Mouse (Mus musculus) brown adipose tissue, adult 24 weeks (tissue): Measurements from ENCODE around the gene Hdgfl2. TPM values are rescaled to one million over a fixed set of nuclear protein-coding genes. Genes with fewer than 3 reads are reported as not detected.
A peak's percentile ranks its signal among the peaks of the same experiment; 100 is the strongest.

ENCODE experiments used
- H3K27ac ChIP-seq: fragments of 200-500 bp; replicated peaks from 2 replicates; pipeline ENCODE4 v1.5.1; 2012; ENCODE audit warnings: low read depth, mild to moderate bottlenecking, low read length
- H3K4me1 ChIP-seq: fragments of 200-500 bp; 2 replicates; pipeline ENCODE4 v1.6.1; 2012; ENCODE audit warnings: low read length, mixed read lengths; ENCODE audit not compliant: control insufficient read depth, insufficient read depth, insufficient read length
- H3K4me3 ChIP-seq: fragments of 200-500 bp; 2 replicates; pipeline ENCODE4 v1.5.1; 2012; ENCODE audit warnings: low read depth, mild to moderate bottlenecking, low read length, moderate library complexity; ENCODE audit not compliant: insufficient read depth
- polyA plus RNA-seq: library from polyadenylated mRNA; stranded (reverse); fragments of >200 nt; gene quantifications from 2 replicates; pipeline ENCODE4 v1.2.4, GENCODE M21; 2012; ENCODE audit not compliant: missing spikeins, insufficient read depth, insufficient read length

The Hdgfl2 gene
- polyA plus RNA-seq, 1 experiment, result 17.6 TPM

DNA sequence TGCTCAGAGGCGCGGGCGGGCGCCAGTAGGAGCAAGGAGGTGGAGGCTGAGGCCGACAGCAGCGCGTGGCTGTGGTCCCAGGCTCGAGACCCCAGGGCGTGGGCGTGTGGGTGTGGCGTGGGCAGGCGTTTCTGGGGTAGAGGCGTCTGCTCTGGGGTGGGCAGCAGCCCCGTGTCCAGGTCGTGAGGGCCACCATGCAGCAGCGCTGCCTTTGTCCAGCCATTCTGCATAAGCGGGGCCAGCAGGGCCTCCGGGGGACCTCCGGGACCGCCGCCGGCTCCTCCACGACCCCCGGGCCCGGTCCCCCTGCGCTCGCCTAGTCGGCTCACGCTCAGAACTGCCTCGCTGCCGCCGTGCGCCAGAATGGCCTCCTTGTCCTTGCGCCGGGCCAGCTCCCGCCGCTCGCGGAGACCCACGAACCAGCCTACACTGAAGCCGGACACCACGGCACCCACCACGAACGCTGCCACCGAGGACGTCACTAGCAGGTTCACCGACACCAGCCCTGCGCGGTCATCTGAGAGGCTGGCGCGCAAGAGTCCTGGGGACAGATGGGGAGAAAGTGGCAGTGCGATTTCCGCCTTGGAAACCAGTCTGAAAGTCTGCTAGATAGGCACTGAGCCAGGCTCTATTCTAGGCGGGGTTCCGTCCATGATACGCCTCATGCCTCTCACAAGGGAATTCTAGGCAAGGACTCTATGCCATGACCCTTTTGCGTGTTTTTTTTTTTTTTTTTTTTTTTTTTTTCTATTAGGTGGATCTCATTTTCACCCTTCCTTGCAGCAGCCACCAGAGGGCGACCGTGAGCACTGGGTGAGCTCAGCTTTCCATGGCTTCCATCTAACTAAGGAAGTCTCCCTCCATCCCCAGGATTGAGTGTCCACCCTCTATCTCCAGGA is 45.2 kb downstream of the Hdgfl2 start:
- H3K4me1 ChIP-seq, result peaks cover 6% of the 10 kb centered on the region; the same call in 1 of the 2 replicates
- H3K4me3 ChIP-seq, result peak overlapping the region; percentile 64
- peak overlapping the region; percentile 69 for H3K27ac ChIP-seq

DNA sequence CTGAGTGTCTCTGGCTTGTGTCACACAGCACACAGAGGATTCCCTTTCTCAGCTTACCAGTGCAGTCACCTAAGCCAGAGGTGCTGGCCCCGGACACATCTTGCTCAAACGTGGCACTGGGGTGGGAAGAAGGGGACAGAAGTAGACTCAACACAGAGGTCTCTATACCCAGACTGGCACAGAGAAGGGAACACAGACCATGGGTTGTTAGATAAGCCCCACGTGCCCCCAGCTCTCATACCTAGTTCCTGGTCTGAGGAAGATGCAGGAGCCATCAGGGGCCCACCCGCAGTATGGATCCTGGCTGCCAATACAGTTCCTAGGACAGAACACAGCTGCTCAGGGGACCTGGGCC is 45.8 kb downstream of the Hdgfl2 start:
- Histone ChIP-seq H3K27ac (no peak overlapping the region), H3K4me1 (peaks cover 3% of the 10 kb centered on the region; the same call in 1 of the 2 replicates), H3K4me3 (no peak overlapping the region)

DNA sequence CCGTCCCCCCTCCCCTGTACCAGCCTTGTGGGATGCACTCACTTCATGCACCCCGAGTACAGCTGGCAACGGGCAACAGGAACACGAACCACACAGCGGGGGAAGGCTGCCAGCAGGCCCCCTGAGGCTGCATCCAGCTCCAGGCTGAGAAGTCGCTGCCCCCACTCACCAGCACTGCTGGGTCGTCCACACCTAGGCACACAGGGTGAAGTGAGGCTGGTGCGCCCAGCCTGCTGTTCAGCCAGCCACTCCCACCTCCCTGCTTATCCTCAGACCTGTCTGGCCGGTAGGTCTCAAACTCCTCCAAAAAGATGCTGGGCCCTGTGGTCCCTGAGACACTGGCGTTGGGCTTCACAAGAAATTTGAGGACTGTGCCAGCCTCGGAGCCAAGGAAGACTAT is 46.7 kb downstream of the Hdgfl2 start:
- Histone ChIP-seq H3K4me1 (peaks cover 3% of the 10 kb centered on the region; the same call in 1 of the 2 replicates), H3K27ac (no peak overlapping the region)

DNA sequence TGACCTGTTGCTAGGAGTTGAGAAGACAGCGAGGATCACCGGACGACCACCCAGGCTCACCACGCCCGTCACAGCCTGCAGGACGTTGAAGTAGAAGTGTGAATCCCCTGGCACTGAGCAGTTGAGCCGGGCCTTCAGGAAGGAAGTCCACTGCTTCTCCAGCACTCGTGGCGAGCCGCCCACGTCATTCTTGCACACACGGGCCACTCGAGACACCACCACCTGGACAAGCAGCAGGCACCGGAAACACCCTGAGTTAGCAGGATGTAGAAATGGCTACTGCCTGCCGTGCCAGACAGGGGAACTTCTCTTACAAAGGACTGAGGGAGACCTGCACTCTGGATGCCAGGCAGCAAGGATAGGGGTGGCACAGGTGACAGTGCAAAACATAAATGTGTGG is 48.8 kb downstream of the Hdgfl2 start:
- Histone ChIP-seq H3K4me3 (no peak overlapping the region), H3K27ac (no peak overlapping the region)

More for the DNA sequence above, 46.7 kb downstream of the Hdgfl2 start:
- H3K4me3 ChIP-seq, result no peak overlapping the region

DNA sequence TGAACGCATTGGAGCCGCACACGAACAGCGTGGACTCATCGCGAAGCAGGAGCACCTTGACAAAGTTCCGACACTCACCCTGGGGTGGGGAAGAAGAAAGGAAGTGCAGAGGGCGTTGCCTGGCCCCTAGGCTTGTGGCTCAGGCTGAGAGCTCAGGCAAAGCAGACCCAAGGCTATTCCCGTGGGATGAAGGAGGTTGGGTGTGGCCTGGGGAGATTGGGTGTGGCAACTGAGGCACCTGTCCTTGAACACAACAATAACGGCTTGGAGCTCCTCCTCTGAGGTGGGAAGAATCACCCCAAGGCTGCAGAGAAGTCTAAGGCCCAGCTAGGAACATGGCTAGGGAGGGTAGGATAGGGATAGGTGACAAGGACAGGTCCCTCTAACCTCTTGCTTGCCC is 51.7 kb downstream of the Hdgfl2 start:
- H3K27ac ChIP-seq, result no peak overlapping the region
- H3K4me1 ChIP-seq, result peaks cover 4% of the 10 kb centered on the region
- H3K4me3 ChIP-seq, result no peak overlapping the region

More for the DNA sequence above, 48.8 kb downstream of the Hdgfl2 start:
- peaks cover under 1% of the 10 kb centered on the region; the same call in 1 of the 2 replicates for H3K4me1 ChIP-seq

DNA sequence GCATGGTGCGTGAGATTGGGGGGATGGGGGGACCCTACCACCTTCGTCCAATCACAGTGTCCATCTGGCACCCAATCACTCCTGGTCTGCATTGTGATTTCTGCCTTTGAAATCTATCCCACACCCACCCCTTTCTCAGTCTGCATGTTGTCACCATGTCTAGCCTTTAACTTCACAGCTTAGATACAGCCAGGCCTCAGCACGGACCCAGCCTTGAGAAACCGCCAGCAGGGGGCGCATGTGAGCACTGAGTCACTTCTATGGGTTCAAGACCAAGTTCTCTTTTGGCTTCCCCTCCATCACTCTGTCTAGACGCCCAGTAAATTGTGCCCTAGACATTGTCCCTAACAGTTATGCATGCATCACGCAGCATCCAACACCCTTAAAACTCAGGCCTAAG is 52.4 kb downstream of the Hdgfl2 start:
- H3K4me1 ChIP-seq, result peaks cover 6% of the 10 kb centered on the region
- no peak overlapping the region for H3K4me3 ChIP-seq
- H3K27ac ChIP-seq, result no peak overlapping the region

DNA sequence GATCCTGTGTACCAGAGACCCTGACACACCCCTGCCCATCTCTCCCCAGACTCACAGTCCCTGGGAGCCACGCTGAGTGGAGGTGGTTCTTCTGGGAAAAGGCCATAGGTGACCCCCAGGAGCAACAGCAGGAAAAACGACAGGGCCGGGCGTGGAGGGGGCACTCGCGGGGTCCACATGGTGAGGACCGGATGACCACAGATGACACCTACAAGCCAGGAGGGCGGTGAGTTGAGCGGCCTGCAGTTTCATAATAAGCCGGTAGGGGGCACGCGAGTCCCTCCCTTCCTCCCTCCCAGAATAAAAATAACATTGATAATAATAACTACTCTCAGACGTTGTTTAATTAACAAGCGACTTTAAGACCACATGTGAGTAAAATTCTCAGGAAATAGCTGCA is 53.2 kb downstream of the Hdgfl2 start:
- Histone ChIP-seq H3K4me3 (peak overlapping the region; percentile 38), H3K4me1 (peaks cover 15% of the 10 kb centered on the region), H3K27ac (no peak overlapping the region)

DNA sequence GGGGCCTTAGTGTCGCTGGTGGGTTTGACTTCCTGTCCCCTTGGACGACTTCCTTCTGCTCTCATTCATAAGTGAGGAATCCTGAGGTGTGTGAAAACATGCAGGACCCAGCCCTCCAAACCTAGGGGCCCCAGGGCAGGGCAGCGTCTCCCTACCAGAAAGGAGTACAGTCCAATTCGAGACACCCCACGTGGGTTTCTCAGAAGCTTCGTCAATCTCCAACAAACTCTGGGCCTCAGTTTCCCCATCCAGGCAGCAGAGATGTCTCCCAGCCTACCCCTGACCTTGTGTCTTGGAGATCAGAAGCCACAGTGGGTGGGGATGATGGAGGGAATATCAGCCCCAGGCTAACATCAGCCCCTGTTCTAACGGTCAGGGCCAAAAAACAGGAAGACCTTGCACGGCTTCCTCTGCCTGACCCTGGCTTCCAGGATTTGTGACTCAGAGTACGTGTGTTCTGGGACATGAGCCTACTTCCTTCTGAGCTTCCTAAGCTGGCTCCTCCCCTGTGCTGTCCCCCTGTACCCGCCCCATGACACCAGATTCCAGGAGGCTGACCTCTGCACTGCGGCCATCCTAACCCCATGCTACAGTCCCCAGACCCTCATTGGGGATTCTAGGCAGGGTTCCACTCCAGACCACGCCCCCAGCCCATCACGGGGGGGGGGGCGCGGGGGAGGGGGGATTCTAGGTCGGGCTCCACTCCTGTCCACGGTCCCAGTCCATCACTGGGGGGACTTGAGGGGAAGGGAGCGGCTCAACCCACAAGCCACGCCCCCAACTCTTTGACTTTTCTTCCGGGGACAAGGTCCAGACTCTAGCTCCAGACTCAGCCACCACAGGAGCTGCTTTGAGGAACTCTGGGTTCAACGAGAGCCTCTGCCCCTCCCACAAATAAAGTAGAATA is 54.3 kb downstream of the Hdgfl2 start:
- Histone ChIP-seq H3K4me3 (peak overlapping the region; percentile 57), H3K27ac (peak overlapping the region; percentile 98), H3K4me1 (peaks cover 17% of the 10 kb centered on the region)

DNA sequence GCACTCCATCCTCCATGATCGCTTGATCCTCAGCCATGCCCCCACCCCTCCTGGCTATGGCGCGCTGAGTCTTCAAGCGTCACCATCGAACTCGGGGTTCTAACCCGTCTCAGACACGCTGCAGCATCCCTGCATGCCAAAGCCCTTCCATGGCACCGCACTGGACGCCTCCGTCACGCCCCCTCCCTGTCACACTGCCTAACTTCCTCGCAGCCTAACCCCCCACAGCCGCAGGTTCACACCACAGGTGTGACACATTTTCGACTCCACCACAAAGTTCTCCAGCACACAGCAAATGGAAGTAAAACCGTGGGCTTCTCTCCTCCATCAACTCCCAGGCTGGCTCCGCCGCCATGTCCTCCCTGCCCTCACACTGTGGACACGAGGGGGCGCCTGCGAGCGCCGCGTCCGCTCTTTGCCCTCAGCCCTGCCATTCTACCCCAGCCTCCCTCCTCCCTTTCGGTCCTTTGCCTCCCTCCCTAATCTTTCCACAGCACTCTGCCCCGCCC is 55.1 kb downstream of the Hdgfl2 start:
- peaks cover 17% of the 10 kb centered on the region for H3K4me1 ChIP-seq
- peak overlapping the region; percentile 96 for H3K27ac ChIP-seq
- H3K4me3 ChIP-seq, result peak overlapping the region; percentile 45

DNA sequence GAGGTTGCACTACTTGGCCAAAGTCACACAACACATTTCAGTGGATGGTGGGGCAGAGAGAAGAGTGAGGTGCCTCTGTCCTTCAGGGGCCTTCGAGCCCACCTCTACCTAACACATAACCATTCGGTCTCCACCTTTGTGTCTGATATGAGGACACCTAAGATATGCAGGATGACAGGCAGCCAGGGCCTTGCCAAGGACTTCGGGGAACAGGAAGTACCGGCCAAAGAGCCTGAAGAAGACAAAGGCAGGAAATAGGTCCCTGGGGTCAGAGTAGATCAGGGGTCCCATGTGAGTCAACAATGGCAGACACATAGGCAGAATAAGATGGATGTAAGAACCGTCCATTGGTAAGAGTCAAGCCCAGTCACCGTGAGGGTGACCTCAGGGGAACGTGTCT is 57.1 kb downstream of the Hdgfl2 start:
- Histone ChIP-seq H3K4me3 (no peak overlapping the region), H3K4me1 (peaks cover 17% of the 10 kb centered on the region), H3K27ac (peak overlapping the region; percentile 96)

DNA sequence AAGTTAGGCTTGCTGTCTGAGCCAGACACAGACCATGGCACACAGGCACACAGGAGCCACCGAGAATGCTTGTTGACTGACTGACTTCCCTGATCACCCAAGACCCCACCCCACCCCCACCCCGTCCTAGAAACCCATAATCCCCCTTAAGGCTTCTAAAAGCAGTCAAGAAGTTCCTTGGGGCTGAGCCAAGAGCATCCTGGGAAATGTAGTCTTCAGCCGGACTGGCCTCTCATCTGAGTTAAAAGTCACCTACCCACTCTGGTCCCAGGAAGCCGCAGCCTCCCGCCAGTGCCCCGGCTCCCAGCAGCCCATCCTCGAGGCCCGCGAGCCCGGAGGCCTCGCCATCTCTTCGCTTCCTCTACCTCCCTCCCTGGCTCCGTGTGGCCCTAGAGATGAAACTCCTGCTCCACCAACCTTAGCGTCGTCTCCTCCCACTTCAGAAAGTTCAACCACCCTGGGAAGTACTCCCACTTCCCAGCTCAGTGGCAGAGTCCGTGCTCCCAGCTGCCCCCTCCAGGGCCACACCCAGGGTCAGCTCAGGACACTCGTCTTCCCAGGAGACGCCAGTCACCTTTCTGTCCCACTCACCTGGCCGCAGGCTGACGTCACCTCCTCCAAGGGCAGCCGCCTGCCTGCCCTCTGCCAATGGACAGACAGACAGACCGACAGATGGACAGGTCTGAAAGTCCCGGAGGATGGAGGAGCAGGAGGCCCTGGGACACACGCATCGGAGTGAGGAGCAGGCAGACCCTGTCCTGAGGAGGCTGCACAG is 58.6 kb downstream of the Hdgfl2 start:
- Histone ChIP-seq H3K27ac (peak overlapping the region; percentile 96), H3K4me1 (peaks cover 17% of the 10 kb centered on the region), H3K4me3 (peak overlapping the region; percentile 46)

DNA sequence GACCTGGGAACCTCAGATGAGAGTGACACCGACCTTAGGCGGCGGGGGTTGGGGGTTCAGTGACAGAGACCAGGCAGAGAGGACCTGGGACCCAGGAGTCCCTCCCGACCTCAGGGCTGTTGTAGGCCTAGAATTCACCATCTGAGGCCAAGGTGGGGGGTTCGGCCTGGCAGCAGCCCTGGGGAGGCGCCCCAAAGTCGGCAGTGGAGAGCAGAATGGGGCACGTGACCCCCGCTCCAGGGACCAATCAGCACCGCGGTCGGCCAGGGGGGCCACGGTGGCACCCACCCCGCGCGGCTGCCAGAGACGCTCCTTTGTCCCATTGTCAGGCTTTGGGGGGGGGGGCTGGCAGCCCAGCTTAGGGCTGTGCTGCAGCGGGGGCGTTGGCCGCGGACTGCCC is 59.9 kb downstream of the Hdgfl2 start:
- H3K27ac ChIP-seq, result peak overlapping the region; percentile 20

DNA sequence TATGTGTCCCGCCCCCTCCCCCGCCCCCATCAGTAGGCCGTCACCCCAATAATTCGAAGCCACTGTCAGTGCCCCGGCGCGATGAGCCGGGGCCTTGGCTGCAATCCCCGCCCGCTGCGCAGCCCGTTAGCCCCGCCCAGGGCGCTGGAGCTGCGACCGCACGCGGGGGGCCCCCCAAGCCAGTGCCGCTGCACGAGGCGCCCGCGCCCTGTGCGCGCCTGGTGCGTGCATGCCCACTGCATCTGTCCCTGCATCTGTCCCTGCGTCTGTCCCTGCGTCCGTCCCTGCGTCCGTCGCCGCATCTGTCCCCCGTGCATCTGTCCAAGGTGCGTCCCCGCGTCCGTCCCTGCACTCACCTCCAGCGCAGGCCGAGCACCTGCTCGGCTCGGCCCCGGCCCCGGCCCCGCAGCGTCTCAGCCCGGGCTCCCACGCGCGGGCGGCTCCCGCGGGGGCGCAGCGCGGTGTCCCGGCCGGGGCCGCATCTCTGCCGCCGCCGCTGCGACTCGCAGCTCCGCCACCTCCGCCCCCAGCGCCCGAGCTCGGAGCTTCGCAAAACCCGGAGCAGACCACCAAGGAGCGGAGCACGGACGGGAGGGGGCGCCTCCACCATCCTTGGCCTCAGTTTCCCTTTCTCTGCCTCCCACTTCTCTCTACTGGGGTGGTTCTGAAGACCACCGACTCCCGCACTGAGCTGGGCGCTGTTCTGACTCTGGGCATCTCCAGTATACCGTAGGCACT is 60.6 kb downstream of the Hdgfl2 start, which contains the start of gene Sema6b:
Gene Sema6b, minus strand, starts transcription at position 486 of the 738 bp plus-strand sequence.
- H3K4me3 ChIP-seq, result peak within 1 kb of the TSS; percentile 74
- H3K27ac ChIP-seq, result peak within 1 kb of the TSS; percentile 20
- H3K4me1 ChIP-seq, result peaks cover 17% of the 10 kb centered on the region

More for the DNA sequence above, 59.9 kb downstream of the Hdgfl2 start:
- Histone ChIP-seq H3K4me3 (peak overlapping the region; percentile 74), H3K4me1 (peaks cover 17% of the 10 kb centered on the region)
